Mouse (Mus musculus) CD4-positive, CD25-positive, alpha-beta regulatory T cell, adult 4 months (primary cell): ENCODE results near the gene Grip1. TPM values are rescaled to one million over a fixed set of nuclear protein-coding genes. Genes with fewer than 3 reads are reported as not detected.

Experiments used
- polyA plus RNA-seq, 2 experiments: library from polyadenylated mRNA; unstranded; fragments of 100-300 nt; shearing (Covaris generic); gene quantifications; one replicate each; pipeline ENCODE4 v1.2.1; 2017

The Grip1 gene
- polyA plus RNA-seq, 2 experiments from 2014 or later: not detected

Other genes starting within 250 kb of the Grip1 start
- gene Cand1, start 213.8 kb upstream of the Grip1 start, polyA plus RNA-seq: 10 to 100 TPM; 12.8 to 29.9 TPM